Mouse (Mus musculus) gastrocnemius, postnatal 10 days (tissue): ENCODE measurements around the gene Plin3. TPM values are rescaled to one million over a fixed set of nuclear protein-coding genes. Genes with fewer than 3 reads are reported as not detected.
"Not testable (repeated sequence)": the region's sequence is repeated elsewhere in the genome, so short reads cannot be mapped to it uniquely, and the experiment has no call there.

Source experiments
- DNase-seq: peaks from one replicate; pipeline ENCODE4 v3.0.0; 2021; ENCODE audit warnings: mixed read lengths
- total RNA-seq, 2 experiments: library from RNA; stranded (reverse); gene quantifications; 2 replicates each; pipeline ENCODE4 v1.2.3; 2021

The Plin3 gene
- total RNA-seq, 2 experiments from 2014 or later: 37.2 to 41.7 TPM

- DNase-seq: no peak
Observed at GRCm38 (mm10) chr17:56275842-56276480, 16.7 kb downstream of the Plin3 start.

- DNase-seq: no peak
Observed at GRCm38 (mm10) chr17:56273986-56274385, 18.7 kb downstream of the Plin3 start.

GRCm38 (mm10) chr17:56273482-56273881 is 19.2 kb downstream of the Plin3 start:
- DNase-seq: no peak

GRCm38 (mm10) chr17:56272644-56273043 is 20.0 kb downstream of the Plin3 start:
- DNase-seq: no peak

DNA sequence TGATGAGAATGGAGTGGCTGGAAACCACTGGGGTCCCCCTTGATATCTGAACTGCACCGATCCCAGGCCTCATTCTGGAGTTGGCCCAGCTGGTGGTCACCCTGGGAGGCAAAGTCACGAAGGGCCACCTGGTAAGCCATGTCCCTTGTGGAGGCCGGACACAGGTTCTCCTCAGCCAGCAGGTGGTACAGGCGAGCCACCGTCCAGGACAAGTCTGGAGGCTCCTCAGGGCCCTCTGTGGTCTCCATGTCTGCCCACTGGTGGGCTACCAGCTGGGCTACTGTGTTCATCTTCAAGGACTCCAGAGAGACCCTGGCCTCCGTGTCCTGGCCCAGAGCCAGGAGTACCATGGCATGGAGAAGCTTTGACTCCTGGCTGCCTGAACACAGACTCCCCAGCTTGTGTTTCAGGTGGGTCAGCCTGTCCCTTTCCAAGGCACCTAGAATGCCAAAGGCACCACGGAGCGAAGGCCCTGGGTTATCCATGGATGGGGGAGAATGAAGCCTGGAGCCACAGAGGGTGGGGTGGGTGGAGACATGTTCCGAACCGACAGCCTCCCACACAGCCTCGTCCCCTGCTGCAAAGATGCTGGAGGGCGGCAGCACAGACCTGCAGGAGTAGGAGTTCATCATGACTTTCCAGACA is 20.9 kb downstream of the Plin3 start:
- DNase-seq: no peak

DNA sequence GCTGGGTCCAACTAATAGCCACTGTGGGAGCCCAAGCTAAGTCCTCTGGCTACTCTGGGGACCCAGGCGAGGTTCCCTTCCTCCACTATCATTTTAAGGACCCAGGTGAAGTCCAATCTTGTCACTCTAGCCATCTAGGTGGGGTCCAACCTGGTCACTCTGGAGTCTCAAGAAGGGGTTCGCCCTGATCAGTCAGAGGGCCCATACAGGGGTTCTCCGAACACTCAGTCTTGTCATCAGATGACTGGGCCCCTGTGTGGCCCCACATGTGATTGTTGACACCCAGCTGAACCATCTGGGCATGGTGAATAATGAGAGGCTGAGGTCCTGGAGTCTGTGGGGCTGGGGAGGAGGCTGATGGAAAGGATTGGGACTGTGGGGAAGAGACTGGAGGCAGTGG is 22.9 kb downstream of the Plin3 start:
- no peak for DNase-seq

DNA sequence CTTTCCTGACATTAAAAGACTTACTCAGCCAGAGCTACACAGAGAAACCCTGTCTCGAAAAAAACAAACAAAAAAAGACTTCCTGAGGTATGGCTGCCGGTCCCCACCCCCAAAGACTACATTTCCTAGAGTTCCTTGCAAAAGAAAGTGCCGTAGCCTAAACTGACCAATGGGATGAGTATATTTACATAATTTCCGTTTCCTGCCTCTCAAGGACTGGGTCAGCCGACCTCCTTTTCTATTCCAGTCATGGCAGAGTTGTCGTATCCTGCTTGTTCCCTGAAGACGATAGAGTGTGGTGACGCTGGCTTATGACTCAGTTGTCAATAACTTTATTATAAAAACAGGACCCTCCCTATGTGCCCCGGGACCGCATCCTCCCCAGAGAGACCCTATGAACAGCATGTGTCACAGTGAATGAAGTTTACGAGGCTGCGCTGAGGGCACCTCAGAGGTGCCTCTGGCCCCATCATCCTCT is 23.5 kb downstream of the Plin3 start:
- DNase-seq: no peak

DNA sequence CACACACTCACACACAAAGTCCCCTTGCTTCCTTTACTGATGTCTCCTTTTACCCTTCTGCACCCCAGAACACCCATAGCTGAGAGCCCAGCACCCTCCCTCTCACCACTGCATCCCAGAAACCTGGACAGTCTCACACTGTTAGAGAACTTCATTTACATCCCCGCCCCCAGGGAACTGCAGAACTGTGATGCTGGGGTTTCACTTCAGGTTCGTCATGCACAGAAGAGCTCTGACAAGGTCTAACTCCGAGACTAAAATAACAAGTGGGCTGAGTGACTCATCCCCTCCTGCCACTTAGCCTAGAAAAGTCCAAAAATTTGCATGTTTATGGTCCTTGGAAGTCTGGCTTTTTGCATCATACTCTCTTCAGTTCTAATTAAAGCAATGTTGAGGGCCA is 26.4 kb downstream of the Plin3 start:
- DNase-seq: no peak

- DNase-seq: no peak
Observed at GRCm38 (mm10) chr17:56265869-56266268, 26.8 kb downstream of the Plin3 start.

DNA sequence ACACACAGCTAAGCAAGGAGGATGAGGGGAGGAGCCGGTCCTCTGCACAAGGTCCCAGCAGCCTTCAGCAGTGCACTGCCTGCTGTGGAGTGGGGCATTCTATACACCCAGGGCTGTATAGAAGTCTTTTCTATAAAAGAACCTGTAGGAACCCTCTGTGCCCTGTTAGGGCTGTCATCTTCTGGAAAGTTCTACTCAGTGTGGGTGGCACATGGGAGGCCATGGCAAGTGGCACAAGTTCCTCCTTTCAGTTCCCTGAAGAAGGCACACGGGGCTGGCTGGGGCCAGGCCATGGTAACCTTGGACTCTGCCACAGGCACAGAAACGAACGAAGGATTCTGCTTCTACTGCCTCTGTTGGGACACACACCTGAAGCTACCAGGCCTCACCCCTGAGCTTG is 27.7 kb downstream of the Plin3 start:
- no peak for DNase-seq

DNA sequence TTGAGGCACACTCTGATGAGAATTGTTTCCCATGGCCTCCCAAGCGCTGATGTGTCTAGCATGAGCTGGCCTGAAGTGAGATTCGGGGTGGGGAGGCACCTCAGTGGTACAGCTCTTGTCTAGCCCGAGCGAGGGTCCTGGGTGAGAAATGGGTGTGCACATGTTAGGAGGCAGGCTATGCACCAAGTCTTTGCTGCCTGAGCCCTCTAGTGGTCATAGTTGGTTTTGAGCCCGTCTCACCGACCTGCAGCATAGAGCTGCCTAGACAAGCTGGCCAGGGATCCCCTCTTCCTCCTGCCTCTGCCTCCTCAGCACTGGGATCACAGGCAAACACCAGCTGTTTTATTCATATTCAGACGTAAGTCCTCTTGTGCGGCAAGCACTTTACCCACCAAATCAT is 28.7 kb downstream of the Plin3 start:
- DNase-seq: peak; percentile 78

- peak; percentile 61 for DNase-seq
Observed at GRCm38 (mm10) chr17:56262645-56263094, 30.0 kb downstream of the Plin3 start.

GRCm38 (mm10) chr17:56261166-56261565 is 31.5 kb downstream of the Plin3 start:
- no peak for DNase-seq

DNA sequence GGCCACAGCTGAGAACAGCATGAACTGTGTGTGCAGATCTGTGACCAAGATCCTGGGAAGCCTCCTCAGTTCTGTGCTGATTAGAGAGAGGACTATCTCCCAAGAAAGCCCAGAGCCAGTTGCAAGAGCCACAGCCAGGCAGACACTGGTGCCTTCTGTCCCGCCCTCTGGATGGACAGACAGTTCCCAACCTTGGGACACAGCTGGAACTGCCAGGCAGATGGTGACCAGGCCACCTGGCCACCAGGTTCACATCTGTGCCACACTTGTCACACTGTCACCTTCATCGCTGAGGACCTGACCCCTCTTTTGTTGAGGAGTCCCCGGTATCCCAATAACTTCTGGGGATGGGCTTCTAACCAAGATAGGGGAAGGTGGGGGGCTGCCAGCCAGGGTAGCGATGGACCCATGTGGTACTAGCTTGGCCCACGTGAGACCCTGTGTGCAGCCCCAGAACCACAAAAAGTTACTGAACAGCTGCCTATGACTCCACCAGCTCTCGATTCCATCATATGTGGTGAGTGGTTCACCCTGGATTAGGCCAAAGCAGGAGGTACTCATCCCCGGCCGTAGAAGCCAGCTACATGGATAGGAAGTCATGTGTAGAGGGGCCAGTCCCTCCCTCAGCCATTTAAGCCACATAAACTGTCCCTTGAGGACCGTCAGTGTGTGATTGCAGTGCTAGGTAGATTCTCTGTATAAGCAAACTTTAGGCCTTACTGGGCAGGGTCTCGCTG is 33.2 kb downstream of the Plin3 start:
- no peak for DNase-seq

- not testable (repeated sequence) for DNase-seq
Observed at GRCm38 (mm10) chr17:56258812-56259211, 33.9 kb downstream of the Plin3 start.

DNA sequence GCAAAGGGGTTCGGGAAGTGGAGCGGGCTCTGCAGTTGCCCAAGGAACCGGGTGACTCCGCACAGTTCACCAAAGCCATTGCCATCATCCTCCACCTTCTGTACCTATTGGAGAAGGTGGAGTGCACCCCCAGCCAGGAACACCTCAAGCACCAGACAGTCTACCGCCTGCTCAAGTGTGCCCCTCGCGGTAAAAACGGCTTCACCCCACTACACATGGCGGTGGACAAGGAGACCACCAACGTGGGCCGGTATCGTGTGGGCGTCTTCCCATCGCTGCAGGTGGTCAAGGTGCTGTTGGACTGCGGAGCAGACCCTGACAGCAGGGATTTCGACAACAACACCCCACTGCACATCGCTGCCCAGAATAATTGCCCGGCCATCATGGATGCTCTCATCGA is 34.4 kb downstream of the Plin3 start:
- DNase-seq: not testable (repeated sequence)

- DNase-seq: no peak
Observed at GRCm38 (mm10) chr17:56257181-56257894, 35.3 kb downstream of the Plin3 start.

DNA sequence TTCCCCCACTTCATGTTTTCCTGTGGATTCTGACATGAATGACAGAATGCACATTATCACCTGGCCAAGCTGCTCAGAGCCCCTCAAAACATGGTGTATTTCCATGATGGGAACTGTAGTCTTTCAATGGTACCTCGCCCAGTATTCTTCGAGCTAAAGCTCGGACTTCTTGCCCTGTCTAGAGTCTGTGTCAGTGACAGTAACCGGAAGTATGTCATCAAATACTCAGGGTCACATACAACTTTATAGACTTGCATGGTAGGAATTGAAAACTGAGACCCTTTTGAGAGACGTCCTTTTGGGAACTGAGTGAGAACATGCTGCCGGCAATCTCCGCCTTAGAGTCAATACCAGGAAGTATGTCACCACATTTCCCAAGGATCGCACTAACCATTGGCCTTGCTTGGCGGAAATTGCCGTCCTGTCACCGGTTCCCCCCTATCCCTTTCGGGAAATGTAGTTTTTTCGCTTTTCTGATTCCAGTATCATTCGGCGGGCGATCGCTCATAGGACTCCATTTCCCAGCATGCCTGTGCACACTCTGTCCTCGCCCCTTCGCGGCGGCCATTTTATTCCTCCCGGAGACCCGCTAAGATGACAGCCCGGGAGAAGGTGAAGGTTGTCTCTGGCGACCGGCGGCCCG is 36.3 kb downstream of the Plin3 start, which contains the start of gene Fem1a:
Gene Fem1a, plus strand, starts transcription at position 572 of the 643 bp plus-strand sequence.
- DNase-seq: peak; percentile 81

- peak; percentile 99 for DNase-seq
Observed at GRCm38 (mm10) chr17:56255863-56256238, 36.8 kb downstream of the Plin3 start.

DNA sequence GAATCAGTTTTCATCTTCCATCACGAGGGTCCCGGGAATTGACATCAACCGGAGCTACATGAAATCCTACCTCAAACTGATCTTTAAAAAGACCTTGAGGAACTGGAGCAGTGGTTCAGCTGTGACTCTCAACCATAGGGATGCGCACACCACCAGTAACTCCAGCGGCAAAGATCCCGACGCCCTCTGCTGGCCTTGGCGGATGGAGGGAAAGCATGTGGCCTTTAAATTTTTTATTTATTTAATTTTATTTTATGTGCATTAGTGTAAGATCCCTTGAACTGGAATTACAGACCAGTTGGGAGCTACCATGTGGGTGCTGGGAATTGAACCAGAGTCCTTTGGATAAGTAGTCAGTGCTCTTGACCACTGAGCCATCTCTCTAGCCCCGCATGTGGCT is 37.2 kb downstream of the Plin3 start:
- no peak for DNase-seq

GRCm38 (mm10) chr17:56254695-56255094 is 38.0 kb downstream of the Plin3 start:
- DNase-seq: no peak
